Mouse (Mus musculus) kidney, postnatal 25 days (tissue): ENCODE measurements around the gene Olfr844.

Experiments
- DNase-seq, 2 experiments: peaks; one replicate each; pipeline ENCODE4 v3.0.0; 2021; ENCODE audit warnings: mixed read lengths in 2 of 2

Gene Olfr844

GRCm38 (mm10) chr9:19316047-19316446 lies at the start of gene Olfr844:
Gene Olfr844, plus strand, starts transcription at chr9:19316347.
- DNase-seq = no peak

- DNase-seq = no peak
These were observed 20.0 kb downstream of the Olfr844 start, which contains the start of gene Olfr845 for GRCm38 (mm10) chr9:19336157-19336556. Gene Olfr845, plus strand, starts transcription at chr9:19336457.

- no peak for DNase-seq
These were observed 47.8 kb downstream of the Olfr844 start, which contains the start of gene Olfr846 for GRCm38 (mm10) chr9:19363905-19364304. Gene Olfr846, minus strand, starts transcription at chr9:19364005.
